Mouse (Mus musculus) kidney, adult 18-20 months (tissue): ENCODE measurements at regions not wholly inside any gene's neighbourhood (a gene's known extent, or its start where the extent isn't known, plus 50 kb on each side); places are given as distances from the start of the nearest gene placed in this dataset.
A peak's percentile ranks its signal among the peaks of the same experiment; 100 is the strongest.
"Not testable (repeated sequence)": the region's sequence is repeated elsewhere in the genome, so short reads cannot be mapped to it uniquely, and the experiment has no call there.

Experiments used
- DNase-seq: peaks from one replicate; pipeline ENCODE4 v3.0.0; 2021

DNA sequence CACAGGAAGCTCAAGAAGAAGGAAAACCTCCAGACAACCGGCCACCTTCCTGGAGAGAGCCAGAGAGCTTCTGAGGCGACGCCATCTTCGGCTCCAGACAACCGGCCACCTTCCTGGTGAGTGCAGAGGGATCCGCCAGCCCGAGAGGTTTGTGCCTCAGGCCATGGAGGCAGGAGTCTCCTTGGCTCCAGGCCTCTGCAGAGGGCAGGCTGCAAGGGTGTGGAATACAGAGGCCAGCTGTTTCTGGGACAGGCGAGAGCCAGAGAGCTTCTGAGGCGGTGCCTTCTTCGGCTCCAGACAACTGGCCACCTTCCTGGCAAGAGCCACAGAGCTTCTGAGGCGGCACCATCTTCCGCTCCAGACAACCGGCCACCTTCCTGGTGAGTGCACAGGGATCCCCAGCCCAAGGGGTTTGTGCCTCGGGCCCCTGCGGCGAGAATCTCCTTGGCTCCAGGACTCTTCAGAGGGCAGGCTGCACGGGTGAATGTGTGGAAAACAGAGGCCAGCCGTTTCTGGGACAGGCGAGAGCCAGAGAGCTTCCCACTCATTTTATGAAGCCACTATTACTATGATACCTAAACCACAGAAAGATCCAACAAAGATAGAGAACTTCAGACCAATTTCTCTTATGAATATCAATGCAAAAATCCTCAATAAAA, 441.4 kb downstream of the Arl6ip6 start:
- DNase-seq, result not testable (repeated sequence)

DNA sequence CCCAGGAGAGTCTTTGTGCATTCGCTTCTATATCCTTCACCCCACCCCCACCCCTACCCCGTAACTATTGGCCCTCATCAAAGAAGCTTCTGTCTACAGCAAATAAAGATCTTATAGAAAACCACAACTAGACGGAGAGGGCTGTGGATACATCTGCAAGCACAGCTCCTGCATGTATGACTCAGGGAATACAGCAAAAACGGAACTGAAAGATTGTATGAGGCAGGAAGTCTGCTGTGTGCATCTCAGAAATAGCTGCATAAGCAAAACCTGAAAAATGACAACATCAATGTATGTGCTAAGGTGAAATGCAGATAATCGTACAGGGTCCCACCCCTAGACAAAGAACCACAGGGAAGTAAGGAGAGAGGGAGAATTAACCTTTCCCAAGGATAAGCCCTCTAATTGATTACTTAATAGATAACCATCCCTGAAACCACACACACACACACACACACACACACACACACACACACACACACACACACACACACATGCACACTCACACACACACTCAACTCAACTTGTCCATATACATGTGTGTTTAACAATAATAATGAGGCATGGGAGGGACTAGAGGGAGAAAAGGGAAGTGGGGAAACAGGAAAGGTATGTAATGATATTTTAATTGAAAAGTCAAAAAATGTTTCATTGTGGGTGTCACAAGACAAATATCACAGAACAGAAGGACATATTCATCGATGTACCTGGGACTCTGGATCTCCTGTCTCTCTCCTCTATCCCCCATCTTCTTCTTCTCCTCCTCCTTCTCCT, 416.6 kb downstream of the Rprm start:
- DNase-seq, result no peak

DNA sequence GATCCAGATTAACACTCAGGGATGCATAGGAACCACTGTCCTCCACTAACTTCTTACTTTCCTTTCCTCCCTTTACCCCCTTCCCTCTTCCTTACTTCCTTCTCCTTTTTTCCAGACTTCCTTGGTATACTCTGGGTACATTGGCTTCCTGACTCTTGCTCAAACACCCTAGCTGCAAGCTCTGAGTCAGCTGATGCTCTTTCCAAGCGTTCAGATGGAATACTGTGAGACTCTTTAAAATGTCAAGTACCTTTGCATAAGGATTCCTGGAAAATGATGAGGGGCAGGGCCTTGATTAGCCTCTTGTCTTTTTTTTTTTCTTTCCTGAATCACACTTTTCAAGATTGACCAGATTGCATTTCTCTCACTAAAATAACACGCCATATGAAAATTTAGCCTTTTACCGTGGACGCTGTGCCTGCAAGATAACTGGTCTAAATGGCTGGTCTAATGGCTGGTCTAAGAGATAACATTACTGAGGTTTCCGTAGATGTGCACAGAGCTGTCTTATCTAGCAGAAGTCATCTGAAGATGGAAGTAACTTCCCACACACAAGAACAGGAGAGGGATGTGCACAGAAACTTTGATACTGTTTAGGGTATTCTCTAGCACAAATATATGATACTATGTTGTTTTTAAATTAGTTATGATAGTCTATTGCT, 404.9 kb downstream of the Rprm start:
- no peak for DNase-seq

DNA sequence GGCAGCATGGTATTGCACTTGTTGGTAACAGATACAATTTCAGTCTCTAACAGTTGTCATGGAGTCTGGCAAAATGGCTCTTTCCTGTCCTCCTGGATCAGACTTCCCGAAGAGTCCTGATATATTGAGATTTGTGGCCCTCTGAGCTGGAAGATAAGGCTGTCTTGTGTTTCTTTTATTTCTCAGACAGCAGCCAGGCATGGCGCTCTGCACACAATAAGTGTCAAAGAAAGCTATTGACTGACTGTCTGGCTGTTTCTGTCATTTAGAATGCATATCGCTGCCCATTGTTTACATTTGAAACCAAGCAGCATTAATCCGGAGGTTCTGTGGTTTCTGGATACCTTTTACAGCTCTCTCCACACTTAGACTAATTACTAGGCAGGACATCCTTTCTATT, 402.8 kb downstream of the Rprm start:
- no peak for DNase-seq

DNA sequence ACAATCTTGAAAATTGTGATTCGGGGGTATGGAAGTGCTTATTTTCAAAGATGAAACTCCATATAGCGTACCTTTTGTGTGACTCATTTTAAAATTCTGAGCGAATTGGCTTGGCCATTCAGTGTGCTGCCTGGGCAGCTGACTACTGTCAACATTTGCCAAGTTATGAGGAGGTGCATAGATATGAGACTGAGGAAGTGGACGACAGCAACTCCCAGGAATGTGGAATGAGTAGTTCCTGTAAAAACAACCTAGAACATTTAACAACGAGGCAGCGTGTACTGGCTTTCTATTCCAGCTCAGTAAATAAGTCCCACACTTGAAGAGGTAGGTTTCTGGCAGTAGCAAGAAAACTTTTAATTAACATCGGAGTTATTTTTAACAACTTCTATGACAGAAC, 398.1 kb downstream of the Rprm start:
- DNase-seq, result no peak

DNA sequence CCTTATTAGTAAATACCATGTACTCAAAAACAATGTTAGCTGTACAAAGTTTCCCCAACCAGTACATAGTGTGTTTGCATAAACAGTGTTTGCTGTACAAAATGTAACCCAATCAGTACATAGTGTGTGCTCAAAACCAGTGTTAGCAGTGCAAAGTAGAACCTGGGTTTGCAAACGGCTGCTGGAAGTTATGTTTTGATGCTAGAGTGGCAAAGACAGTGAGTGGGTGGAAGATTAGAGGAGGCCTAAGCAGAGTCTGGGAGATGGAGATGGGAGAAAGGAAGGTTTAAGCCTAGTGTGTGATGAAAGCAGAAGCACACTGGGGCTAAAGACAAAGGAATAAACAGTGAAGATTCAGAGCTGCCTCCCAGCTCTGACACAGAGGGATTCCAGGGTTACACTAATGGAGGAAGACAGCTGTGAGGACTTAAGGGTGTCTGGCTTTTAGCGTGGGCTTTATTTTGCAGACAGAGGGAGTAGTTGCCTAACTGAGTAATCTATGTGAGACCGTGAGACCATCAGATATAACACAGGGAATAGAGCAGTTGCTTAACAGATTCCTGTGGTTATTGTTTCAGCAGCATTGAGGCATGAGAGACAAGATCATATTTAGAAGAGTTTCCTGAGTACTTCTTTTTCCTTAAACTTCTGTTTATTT, 396.0 kb downstream of the Rprm start:
- DNase-seq, result no peak

DNA sequence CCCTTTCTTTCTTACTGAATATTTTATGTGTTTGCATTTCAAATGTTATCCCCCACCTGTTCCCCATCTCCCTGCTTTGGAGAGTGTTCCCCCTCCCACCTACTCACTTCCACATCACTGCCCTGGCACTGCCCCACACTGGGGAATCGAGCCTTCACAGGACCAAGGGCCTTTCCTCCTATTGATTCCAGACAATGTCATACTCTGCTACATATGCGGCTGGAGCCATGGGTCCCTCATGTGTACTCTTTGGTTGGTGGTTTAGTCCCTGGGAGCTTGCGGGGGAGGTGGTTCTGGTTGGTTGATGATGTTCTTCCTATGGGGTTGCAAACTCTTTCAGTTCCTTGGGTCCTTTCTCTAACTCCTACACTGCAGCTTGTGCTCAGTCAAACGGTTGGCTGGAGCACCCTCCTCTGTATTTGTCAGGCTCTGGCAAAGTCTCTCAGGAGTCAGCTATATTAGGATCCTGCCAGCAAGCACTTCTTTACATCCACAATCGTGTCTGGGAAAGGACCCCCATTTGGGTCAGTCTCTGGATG, 393.7 kb downstream of the Rprm start:
- no peak for DNase-seq

DNA sequence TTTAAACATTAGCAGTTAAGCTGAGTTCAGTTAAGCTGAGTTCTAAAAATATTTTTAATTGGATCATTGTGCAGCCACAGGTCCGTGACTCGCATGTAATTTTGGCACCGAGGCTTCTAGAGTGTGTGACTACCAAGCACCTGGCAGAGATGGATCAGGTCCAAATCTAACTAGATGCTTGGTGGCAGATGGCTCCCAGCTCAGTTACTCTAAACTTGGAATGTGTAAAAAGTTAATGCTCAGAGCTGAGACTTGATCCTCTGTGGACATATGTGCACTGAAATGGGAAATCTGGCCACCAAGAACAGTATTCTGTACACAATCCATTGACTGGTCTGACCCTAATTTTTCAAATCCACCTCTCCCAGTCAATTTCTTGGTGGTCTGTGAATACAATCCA, 374.1 kb downstream of the Rprm start:
- peak; percentile 10 for DNase-seq

DNA sequence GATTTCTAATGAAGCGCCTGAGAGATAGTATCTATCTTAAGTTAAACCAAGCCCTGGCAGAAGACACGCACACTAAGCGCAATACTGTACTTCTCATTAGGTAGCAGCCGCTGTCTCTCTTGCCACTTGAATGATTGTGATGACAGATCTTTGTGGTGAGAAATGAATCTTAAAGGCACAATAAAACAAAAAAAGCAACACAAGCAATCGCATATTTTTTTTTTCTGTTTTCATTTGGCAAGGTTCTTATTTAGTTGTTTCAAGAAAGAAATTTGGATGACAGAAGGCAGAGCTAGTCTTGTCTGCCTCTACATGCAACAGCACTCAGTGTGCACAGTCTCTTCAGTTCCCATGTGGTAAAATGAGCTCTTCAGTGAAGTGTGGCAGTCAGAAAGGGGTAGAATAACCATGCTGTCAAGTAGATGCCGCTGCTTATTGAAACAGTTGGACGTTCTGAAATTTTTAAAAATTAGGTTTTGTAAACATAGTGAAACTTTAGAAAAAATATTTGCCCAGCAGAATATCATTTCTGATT, 372.2 kb downstream of the Rprm start:
- no peak for DNase-seq

DNA sequence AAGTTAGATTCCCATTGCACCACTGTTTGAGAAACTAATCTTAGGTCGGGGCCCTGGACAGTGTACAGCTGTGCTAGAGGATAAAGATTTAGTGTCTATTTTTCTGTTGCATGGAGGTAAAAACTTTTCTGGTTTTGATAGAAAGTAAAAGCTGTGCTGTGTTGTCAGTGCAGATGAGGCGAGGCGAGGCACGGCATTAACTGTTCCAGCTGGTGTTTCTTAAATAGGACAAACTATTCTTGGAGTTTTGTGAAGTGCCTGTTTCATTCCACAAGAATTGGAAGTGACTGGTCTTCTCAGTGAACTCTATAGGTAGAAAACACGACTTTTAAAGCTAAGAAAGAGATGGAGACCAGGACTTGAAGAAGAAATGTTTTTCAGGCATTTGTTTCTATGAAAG, 370.3 kb downstream of the Rprm start:
- no peak for DNase-seq

DNA sequence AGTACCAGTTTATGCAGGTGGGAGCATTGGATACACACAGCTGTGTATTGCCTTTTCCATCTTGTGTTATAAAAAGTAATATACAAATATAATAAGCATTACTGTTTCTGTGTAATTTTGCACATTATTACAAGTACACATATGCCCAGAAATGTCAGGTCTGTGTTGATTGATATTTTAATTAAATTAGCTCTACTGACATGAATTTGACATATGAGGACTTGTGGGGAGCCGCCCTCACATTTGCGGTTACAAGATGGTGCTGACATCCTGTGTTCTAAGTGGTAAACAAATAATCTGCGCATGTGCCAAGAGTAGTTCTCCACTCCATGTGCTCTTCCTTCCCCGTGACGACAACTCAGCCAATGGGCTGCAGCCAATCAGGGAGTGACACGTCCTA, 362.1 kb downstream of the Rprm start:
- no peak for DNase-seq

DNA sequence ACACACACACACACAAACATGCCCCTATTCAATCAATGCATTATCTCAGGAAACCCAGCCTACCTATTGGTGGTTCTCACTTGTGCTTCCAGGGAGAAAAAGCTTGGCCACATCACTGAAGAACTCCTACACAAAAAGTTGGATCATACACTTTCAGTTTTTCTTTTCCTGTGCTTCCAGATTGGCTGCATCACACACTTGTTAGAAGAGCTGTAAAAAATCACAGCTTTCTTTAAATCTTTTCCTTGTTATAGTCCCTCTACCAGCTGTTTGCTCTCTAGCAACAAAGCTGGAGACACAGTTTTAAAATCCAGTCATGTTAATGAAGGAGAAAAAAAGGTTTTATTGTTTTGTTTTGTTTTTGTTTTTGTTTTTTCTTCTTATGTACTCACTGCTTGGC, 356.7 kb downstream of the Rprm start:
- DNase-seq, result no peak

DNA sequence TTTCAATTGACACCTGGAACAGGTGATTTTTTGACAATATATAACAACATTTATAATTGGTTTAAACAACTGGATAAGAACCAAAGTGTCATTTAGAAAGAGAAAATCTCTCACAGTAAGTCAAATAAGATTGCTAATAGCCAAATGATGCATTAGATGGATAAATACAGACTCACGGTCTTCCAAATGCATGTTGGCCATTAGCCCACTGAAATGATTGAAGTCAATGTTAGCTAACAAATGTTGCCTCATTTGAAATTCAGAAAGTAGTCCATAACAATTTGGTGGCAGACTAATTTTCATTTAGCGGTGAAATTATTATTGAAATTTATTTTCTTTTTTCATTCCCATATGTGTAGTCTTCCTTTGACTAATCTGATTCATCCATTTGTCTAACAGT, 354.9 kb downstream of the Rprm start:
- DNase-seq, result no peak

DNA sequence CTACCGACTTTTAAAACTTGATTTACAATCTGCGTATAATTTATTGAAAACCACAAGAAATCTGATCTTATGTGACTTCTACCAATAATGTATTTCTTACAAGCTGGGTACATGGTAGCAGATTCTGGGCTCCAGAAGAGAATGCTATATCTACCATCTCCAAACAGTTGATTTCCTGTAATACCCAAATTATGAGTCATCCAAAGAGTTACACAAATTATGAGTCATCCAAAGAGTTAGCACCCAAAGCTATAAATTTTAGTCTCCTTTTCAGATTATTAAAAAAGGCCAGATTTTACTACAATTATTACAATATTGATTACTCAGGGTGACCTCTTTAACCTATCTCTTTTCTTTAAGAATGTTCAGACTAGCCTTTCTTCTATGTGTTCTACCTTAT, 321.9 kb downstream of the Rprm start:
- no peak for DNase-seq

DNA sequence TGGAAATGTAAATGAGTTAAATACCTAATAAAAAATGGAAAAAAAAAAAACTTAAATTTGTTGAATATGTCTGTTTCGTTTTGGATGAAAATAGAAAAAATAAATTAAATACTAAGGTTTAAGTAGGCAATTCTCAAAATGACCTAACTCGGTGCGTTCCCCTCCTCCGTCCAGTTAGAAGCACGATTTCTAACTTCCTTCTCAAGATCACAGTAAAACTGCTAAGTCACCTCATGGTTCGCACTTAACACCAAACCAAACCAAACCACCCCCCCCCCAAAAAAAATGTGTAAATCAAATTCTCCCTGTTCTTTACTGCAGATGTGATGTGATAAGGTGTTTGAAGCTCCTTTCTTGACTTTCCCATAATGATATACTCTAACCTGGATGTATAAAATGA, 303.3 kb downstream of the Rprm start:
- not testable (repeated sequence) for DNase-seq

DNA sequence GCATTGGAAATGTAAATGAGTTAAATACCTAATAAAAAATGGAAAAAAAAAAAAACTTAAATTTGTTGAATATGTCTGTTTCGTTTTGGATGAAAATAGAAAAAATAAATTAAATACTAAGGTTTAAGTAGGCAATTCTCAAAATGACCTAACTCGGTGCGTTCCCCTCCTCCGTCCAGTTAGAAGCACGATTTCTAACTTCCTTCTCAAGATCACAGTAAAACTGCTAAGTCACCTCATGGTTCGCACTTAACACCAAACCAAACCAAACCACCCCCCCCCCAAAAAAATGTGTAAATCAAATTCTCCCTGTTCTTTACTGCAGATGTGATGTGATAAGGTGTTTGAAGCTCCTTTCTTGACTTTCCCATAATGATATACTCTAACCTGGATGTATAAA, 296.8 kb downstream of the Rprm start:
- not testable (repeated sequence) for DNase-seq

DNA sequence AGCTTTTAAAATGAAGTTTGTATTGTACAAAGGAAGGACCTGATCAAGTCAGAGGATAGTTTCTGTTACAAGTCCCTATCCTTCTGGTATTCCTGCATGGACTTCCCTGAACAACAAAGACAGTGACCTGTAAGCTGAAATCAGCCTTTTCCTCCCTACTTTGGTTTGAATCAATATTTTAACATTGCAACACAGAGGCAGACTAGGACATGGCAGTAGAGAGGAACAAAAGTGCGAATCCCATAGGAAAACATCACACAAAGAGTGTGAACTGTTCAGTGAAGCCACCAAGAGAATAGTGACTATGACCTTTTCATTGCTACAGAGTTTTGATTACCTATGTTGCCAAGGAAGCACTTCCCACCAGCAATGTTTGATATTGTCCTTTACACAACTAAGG, 288.7 kb downstream of the Rprm start:
- DNase-seq, result no peak

DNA sequence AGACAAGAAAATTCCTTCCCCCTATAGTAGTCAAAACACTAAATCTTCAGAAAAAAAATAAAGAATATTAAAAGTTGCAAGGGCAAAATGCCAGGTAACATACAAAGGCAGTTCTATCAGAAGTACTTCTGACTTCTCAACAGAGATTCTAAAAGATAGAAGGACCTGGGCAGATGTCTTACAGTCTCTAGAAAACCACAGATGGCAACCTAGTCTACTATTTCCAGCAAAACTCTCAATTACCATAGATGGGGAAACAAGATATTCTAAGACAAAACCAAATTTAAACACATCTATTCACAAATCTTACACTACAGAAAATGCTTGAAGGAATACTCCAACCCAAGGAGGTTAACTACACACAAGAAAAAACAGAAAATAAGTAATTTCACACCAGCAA, 281.7 kb downstream of the Rprm start:
- DNase-seq, result no peak

DNA sequence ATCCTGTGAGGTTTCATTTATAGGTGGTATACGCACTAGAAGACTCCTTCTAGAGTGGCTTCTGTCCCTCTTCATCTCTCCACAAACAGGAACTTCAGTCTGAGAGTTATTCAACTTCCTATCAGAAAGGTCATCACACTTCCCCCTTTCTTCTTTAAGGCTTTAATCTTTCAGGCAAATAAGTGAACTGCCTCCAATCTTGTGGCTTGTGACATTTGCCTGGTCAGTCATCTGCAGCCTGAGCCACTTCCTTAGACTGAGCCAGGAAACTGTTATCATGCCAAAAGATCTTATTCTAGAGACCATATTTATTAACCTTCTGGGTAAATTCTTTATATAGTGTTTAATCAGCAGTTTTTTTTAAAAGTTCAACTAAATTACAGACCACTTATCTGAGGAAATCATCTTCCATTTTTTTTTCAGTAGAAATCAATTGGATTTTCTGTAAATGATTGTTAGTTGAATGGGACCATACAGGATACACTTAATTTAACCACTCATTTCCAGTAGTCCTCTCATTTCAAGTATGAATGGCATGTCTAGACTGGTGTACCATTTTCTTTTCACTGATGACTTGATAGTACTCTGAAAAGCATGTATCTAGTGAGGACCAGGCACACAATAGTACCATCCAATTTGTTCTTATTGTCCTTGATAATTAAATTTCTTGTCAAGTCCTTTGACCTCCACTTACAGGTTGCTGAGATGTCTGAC, 234.4 kb downstream of the Rprm start:
- DNase-seq, result no peak
